Mouse (Mus musculus) left cerebral cortex, adult 2 months (tissue): ENCODE data around the gene Dpy19l1. TPM values are rescaled to one million over a fixed set of nuclear protein-coding genes. Genes with fewer than 3 reads are reported as not detected.

Experiments
- DNase-seq, 2 experiments: peaks; one replicate each; pipeline ENCODE4 v3.0.0; 2021 to 2022; ENCODE audit warnings: low spot score in 2 of 2, mixed read lengths in 1 of 2; ENCODE audit errors: extremely low spot score in 1 of 2
- H3K27ac ChIP-seq: fragments of 200-600 bp; 2 replicates; pipeline ENCODE4 v1.8.1; 2022
- H3K4me3 ChIP-seq: fragments of 200-600 bp; 2 replicates; pipeline ENCODE4 v1.8.1; 2022
- CTCF ChIP-seq: fragments of 200-600 bp; IDR thresholded peaks from 2 replicates; pipeline ENCODE4 v1.8.1; 2022; ENCODE audit warnings: antibody characterized with exemption, mild to moderate bottlenecking, moderate library complexity
- intact Hi-C: fragments of 180-260 bp; cut with DNase I; formaldehyde crosslinking; loops from one replicate; pipeline ENCODE4 v1.15.1; 2025
- total RNA-seq, 2 experiments: library from RNA; stranded (reverse); gene quantifications; 2 replicates each; pipeline ENCODE4 v1.2.3; 2021

Gene Dpy19l1
- total RNA-seq, 2 experiments from 2014 or later = 74.8 to 79.6 TPM

DNA sequence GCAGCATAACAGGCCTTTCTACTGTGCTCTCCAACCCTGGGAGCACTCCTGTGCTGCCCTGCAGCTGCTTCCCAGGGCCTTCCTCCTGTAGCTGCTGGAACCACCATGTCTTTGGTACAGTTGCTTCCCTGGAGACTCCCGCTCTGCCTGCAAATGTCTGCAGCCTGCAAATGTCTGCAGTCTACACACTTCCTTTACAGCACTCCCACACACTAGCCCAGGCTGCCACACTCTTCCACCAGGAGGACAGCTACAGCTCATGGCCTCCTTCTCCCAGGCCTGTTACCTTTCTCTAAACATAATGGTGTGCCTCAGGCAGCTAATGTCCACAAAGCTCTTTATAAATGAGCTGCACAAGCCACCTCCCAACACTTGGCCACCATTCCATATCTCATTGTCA is 36.3 kb downstream of the Dpy19l1 start:
- intact Hi-C loops = no loop called here
- Histone ChIP-seq H3K4me3 (no peak overlapping the region), H3K27ac (no peak overlapping the region)
- DNase-seq = no peak
- TF ChIP-seq CTCF = no peak; the same call in 1 of the 2 replicates

DNA sequence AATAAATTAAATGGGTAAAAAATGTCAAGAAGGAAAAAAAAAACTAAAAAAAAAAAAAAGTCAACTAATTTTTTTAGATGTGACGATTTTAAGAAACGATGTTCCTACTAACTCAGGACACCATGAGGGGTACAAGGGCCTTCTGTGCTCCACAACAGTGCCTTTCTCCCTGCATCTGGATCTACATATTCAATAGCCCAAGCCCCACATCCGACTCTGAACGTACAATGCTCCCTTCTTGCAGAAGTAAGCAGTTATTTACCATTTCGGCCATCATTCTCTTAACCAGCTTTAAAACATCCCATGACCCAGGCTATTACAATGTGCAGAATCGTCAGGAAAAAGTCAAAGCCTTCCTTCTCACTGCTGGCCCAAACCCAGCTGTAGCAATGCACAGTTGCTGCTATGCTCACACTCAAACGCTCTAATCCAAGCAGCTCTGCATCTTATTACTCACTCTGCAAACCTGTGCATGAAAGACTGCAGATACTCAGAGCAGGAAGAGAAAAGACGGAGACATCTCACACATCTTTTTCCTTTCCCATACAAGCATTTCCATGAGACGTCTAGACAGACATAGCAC is 41.5 kb downstream of the Dpy19l1 start:
- DNase-seq = no peak
- no peak overlapping the region for H3K27ac ChIP-seq

DNA sequence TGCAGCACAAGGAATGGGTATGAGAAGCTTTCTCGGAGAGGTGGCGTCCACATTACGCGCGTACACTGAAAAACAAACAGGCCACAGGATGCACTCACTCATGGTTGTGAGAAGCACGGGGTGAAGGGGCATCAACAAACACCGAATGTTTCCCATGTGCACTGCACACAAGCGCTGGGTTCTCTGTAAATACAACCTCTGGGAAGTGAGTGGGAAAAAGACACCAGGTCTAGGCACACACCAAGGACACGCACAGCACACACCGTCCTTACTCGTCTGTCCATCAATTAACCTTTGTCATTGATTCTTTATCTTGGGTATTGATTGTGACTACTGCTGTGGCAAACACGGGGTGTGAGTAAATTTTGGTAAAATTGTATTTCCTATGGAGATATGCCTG is 49.1 kb downstream of the Dpy19l1 start:
- intact Hi-C loops = no loop called here
- H3K27ac ChIP-seq = no peak overlapping the region
- no peak overlapping the region for H3K4me3 ChIP-seq
- TF ChIP-seq CTCF = no peak
- no peak for DNase-seq

More for the DNA sequence above, 41.5 kb downstream of the Dpy19l1 start:
- intact Hi-C loops = no loop called here
- TF ChIP-seq CTCF = no peak
- H3K4me3 ChIP-seq = no peak overlapping the region

DNA sequence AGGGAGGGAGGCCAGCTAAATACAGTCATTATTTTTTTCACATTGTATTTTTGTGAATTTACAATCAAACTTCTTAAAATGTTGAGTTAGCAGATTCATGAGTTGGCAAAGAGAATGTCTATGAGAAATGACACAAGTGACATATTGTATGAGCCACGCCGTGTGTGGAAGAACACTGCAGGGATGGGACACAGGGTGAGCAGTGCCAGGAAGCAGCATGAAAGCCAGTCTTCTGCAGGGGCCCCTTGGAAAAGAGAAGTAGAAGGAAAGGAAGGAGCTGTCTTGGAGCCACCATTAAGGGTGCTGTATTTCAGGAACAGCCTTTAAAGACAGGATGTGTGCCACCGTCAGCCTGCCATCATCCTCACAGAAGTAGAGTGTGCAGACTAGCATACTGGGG is 52.0 kb downstream of the Dpy19l1 start:
- intact Hi-C loops = no loop called here
- no peak for TF ChIP-seq CTCF
- H3K27ac ChIP-seq = no peak overlapping the region

DNA sequence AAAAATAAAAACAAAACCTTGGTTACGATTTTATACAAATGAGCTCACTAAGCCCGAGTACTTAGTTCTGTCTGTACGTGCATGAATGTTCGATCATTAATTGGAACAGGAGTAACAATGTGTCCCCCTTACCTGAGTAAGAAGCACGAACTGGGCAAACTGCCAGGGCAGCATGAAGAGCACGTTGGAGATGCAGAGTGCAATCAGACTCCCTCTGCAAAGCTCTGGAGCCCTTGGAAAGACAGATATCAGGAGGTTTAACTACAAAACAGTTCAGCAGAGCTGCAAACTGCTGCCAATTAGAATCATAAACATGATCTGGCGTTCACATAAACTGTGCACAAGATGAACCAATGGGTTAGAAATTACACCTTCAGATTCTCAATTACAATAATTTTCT is 52.4 kb downstream of the Dpy19l1 start:
- no peak overlapping the region for H3K27ac ChIP-seq
- no peak overlapping the region for H3K4me3 ChIP-seq
- TF ChIP-seq CTCF = no peak
- no peak for DNase-seq
- intact Hi-C loops = no loop called here

More for the DNA sequence above, 52.0 kb downstream of the Dpy19l1 start:
- no peak overlapping the region for H3K4me3 ChIP-seq
- DNase-seq = no peak

DNA sequence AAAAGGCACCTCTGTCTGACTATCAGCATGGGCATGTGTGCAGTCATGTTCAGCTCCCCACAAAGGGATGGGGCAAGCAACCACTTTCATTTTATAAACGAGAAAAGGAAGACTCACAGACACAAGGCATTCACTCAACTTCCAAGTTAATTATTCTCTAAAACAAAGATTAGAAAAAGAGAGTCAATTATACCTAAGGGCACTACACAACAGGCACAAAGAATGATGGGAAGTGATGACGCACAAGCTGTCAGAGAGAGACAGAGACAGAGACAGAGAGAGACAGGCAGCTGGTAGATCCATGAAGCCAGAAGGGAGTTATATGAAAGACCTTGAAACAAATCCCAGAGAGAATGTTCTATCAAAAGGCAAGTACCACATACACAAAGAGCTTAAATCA is 68.0 kb downstream of the Dpy19l1 start:
- no peak overlapping the region for H3K4me3 ChIP-seq
- H3K27ac ChIP-seq = no peak overlapping the region
- no peak for TF ChIP-seq CTCF
- intact Hi-C loops = no loop called here
- DNase-seq = no peak

DNA sequence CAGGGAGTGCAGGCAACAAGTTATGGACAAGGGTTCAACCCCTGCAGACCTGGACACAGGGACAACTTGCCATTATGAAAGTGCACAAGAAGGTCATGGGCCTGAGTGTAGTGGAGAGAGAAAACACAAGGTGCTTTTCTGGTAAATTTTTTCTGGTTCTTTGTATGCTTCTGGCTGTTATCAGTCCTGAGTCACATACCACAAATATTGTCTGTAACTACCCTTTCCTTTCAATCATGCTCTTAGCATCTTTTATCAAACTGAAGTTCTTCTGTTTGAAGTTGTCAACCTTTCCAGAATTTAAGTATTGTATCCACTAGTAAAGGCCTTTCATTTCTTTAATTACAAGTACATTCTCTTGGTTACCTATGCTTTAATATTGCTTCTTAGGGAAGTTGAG is 73.2 kb downstream of the Dpy19l1 start:
- Histone ChIP-seq H3K27ac (no peak overlapping the region), H3K4me3 (no peak overlapping the region)
- no peak for TF ChIP-seq CTCF
- DNase-seq = no peak
- intact Hi-C loops = no loop called here

DNA sequence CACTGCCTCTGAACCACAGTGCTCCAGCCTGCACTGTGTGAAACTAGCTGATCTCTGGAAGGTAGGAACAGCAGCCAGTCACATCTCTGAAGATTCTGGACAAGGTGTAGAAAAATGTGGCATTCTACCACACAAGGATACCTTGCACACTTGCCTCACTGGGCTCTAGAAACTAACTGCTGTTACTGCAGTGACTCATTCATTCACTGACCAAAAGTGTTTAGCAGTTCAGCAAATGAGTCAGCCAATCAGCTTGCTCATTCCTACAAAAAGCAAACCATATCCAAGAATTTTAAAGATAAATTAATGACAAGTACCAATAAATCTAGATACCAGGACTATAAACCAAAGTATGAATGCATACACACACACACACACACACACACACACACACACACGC is 77.3 kb downstream of the Dpy19l1 start:
- no peak for DNase-seq
- intact Hi-C loops = no loop called here
- no peak for TF ChIP-seq CTCF
- Histone ChIP-seq H3K27ac (no peak overlapping the region), H3K4me3 (no peak overlapping the region)

DNA sequence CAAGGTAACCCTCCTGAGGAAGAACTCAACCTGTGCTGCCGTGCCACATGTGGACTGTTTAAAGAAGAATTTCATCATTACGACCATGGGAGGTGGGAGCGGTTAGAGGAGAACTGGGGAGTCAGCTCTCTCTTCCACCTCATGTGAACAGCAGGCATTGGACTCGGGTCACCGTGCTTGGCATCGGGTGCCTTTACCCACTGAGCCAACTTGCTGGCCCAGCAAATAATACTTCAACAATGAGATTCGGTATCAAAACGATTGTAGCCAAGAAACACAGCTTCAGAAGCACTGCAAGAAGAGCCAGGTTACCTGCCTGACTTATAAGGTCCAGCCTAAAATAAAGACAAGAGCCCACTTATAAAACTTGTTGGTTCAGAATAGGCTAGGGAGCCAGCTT is 79.7 kb downstream of the Dpy19l1 start:
- no peak for TF ChIP-seq CTCF
- intact Hi-C loops = no loop called here
- Histone ChIP-seq H3K4me3 (no peak overlapping the region), H3K27ac (no peak overlapping the region)
- no peak for DNase-seq

DNA sequence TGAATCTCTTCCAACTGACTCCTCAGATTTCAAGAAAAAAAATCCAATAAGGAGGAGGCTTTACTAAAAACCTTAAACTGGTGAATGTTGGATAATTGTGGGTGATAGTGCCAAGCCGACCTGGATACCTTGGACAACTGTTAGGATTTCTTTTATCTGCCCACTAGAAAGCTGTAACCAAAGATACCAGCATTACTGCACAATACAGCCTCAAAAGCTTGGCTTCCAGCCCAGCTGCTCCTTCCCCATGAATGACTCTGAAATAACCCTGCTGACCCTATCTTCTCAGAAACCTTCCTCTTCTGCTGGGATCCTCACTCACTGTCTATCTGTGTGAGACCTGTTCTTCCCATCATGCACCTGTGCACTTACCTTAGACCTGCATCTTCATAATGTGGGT is 81.1 kb downstream of the Dpy19l1 start:
- Histone ChIP-seq H3K27ac (no peak overlapping the region), H3K4me3 (no peak overlapping the region)
- intact Hi-C loops = no loop called here
- DNase-seq = no peak
- TF ChIP-seq CTCF = no peak

DNA sequence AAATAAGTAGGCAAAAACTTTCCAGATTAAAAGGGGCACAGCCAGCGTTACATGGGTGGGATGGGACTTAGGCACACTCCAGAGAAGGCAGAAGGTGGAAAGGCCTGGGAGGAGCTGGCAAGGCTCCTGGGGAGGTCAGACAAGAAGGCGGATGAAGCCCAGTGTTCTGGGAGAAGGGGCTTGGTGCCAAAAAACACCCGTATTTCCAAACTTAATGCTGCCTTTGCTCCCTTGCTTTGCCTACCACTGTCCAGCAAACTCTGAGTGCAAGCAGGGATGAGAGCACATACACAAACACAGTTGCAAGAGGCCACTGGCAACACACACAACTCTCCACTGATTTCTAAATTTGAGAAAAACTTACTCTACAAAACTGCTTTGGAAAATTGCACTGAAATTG is 81.7 kb downstream of the Dpy19l1 start:
- no peak overlapping the region for H3K4me3 ChIP-seq
- intact Hi-C loops = no loop called here
- TF ChIP-seq CTCF = no peak
- no peak overlapping the region for H3K27ac ChIP-seq
- DNase-seq = no peak

DNA sequence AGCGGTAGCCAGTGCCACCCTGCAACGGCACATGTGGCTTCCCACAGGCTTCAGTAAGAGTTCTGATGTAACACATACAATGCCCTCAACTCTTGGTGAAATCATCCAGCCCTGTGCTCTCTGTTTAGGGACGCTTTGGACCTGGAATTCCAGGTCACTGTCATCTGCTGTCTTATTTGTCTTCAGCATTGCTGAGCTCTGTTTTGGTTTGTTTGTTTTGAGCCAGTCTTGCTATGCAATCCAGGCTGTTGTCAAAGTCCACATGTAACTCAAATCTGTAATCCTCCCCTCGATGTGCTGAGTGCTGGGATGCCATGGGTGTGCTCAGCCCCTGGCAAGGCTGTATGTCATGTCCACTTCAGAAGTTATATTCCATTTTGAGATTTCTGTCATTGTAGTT is 82.8 kb downstream of the Dpy19l1 start:
- intact Hi-C loops = no loop called here
- no peak overlapping the region for H3K27ac ChIP-seq
- no peak for TF ChIP-seq CTCF
- no peak overlapping the region for H3K4me3 ChIP-seq
- DNase-seq = no peak

DNA sequence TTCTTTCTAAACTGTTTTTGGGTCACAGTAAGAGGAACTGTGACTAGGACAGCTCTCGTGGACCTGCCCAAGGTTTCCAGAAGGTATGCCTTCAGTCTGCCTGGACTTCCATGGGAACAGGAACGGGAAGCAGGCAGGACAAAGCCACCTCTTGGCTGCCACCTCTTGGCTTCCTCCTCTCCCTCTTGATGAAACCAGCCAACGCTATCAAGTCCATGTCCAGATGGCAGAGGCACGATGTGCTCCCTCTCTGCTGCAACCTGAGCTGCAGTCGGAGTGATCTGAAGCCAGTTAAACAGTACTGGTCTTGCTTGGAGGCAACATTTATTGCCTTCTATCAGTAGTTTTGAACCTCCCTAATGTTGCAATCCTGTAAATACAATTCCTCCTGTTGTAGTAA is 84.7 kb downstream of the Dpy19l1 start:
- Histone ChIP-seq H3K27ac (no peak overlapping the region), H3K4me3 (no peak overlapping the region)
- no peak for TF ChIP-seq CTCF
- intact Hi-C loops = loop anchor here (10.0 kb wide), 1 partner anchor 283 kb away; no protein-coding TSS in a partner anchor
- no peak for DNase-seq
